Mouse (Mus musculus) intestine, embryonic 16.5 days (tissue): ENCODE results near the gene Hspg2. TPM values are rescaled to one million over a fixed set of nuclear protein-coding genes. Genes with fewer than 3 reads are reported as not detected.

Experiments
- ATAC-seq: fragments of 200-750 bp; cut with Nextera tagmentation; 2 replicates; pipeline ENCODE4 v1.8.0; 2017; ENCODE audit warnings: moderate TSS enrichment, moderate library complexity
- H3K27ac ChIP-seq: fragments of 300-500 bp; sonication (generic); 2 replicates; pipeline ENCODE4 v1.5.1; 2014; ENCODE audit warnings: mild to moderate bottlenecking, low read length
- H3K27me3 ChIP-seq: fragments of 300-500 bp; sonication (generic); replicated peaks from 2 replicates; pipeline ENCODE4 v1.6.1; 2014; ENCODE audit warnings: low read length, control low read depth, mixed read lengths; ENCODE audit not compliant: control insufficient read depth, insufficient read depth
- H3K36me3 ChIP-seq: fragments of 300-500 bp; sonication (generic); 2 replicates; pipeline ENCODE4 v1.6.1; 2014; ENCODE audit warnings: low read length, control low read depth; ENCODE audit not compliant: control insufficient read depth, insufficient read depth
- H3K4me1 ChIP-seq: fragments of 300-500 bp; sonication (generic); 2 replicates; pipeline ENCODE4 v1.6.1; 2014; ENCODE audit warnings: low read length, control low read depth, mixed read lengths; ENCODE audit not compliant: control insufficient read depth, insufficient read depth
- H3K4me2 ChIP-seq: fragments of 300-500 bp; sonication (generic); 2 replicates; pipeline ENCODE4 v1.6.1; 2014; ENCODE audit warnings: low read depth, low read length, control low read depth
- H3K4me3 ChIP-seq: fragments of 300-500 bp; sonication (generic); 2 replicates; pipeline ENCODE4 v1.5.1; 2014; ENCODE audit warnings: mild to moderate bottlenecking, low read length
- H3K9ac ChIP-seq: fragments of 300-500 bp; sonication (generic); 2 replicates; pipeline ENCODE4 v1.6.1; 2014; ENCODE audit warnings: low read depth, low read length
- H3K9me3 ChIP-seq: fragments of 300-500 bp; sonication (generic); 2 replicates; pipeline ENCODE4 v1.6.1; 2016; ENCODE audit warnings: low read length, control low read depth; ENCODE audit not compliant: control insufficient read depth
- WGBS: fragments of 180-500 bp; shearing (Covaris S2); extraction: QIAGEN DNeasy Blood & Tissue Kit; methylation state at CpG from one replicate; pipeline ENCODE4 v1.1.7; 2014; 5-methylcytosine and 5-hydroxymethylcytosine counted together
- polyA plus RNA-seq: library from polyadenylated mRNA; unstranded; fragments of >200 nt; fragmentation: Nextera tagmentation; extraction: Ambion mirVana; gene quantifications from 2 replicates; pipeline ENCODE4 v1.2.1, GENCODE M21; 2015

The Hspg2 gene
- polyA plus RNA-seq, 1 experiment from 2014 or later = 24.5 TPM

DNA sequence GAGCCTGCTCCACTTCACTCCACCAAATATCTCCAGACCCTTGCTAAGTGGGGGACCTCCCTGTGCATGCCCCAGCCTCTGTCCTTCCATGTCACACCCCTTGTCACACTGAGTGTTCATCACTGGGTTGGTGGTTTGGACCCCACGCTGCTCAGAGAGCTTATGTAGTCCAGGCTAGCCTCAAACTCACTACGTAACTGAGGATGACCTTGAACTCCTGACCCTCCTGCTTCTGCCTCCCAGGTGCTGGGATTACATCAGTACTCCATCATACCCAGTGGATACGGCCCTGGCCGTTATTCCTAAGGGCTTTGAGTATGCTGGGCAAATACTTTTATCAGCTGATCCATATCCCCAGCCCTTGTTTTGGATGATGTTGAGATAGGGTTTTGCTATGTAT lies 24.6 kb downstream of the Hspg2 start:
- no peak overlapping the region for H3K4me2 ChIP-seq
- no peaks in the 10 kb centered on the region for H3K9me3 ChIP-seq
- H3K4me3 ChIP-seq = no peak overlapping the region
- ATAC-seq = no peak
- H3K27ac ChIP-seq = no peak overlapping the region
- no peaks in the 10 kb centered on the region for H3K36me3 ChIP-seq
- peaks cover 58% of the 10 kb centered on the region for H3K4me1 ChIP-seq
- H3K9ac ChIP-seq = no peak overlapping the region
- WGBS = 84% methylated on average over 4 of the region's 4 CpGs
- no peaks in the 10 kb centered on the region for H3K27me3 ChIP-seq

DNA sequence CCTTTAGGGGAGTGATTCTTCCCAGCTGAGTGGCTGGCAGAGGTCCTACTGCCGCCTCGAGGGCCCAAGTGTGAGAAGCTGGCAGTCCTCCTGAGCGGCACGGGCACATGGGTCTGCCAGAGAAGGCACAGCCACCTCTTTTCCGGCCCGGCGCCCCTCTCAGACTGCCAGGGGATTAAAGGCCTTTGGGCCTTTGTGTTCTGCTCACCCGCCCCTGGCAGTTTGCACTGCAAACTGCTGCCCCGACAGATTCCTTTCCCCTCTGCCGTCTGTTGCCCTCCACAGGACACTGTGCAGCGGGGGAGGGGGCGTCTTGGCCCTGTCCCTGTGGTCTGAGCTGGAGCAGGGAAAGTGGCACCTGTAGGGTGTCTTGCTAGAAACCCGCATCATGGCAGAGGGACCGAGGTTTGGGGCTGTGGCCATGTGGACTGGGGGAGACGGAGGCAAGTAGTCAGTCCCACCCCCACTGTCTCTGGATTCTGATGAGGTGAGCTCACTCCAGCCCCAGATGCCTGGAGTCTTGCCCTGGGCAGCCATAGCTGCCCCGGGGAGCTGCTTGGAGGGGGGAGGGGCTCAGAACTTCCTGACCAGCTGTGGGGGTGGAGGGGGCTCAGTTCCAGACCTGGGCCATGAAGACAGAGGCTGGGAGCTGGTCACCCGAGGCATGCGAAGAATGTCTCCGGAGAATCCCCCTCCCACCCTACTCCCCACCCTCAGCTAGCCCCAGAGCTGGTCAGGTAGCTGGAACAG lies 26.4 kb downstream of the Hspg2 start:
- Histone ChIP-seq H3K4me3 (no peak overlapping the region), H3K9ac (peak overlapping the region; percentile 62), H3K27ac (peak overlapping the region; percentile 82), H3K9me3 (no peaks in the 10 kb centered on the region), H3K36me3 (no peaks in the 10 kb centered on the region), H3K4me1 (peaks cover 59% of the 10 kb centered on the region), H3K4me2 (no peak overlapping the region), H3K27me3 (no peaks in the 10 kb centered on the region)
- WGBS = 24% methylated on average over 19 of the region's 19 CpGs
- peak; percentile 41 for ATAC-seq

DNA sequence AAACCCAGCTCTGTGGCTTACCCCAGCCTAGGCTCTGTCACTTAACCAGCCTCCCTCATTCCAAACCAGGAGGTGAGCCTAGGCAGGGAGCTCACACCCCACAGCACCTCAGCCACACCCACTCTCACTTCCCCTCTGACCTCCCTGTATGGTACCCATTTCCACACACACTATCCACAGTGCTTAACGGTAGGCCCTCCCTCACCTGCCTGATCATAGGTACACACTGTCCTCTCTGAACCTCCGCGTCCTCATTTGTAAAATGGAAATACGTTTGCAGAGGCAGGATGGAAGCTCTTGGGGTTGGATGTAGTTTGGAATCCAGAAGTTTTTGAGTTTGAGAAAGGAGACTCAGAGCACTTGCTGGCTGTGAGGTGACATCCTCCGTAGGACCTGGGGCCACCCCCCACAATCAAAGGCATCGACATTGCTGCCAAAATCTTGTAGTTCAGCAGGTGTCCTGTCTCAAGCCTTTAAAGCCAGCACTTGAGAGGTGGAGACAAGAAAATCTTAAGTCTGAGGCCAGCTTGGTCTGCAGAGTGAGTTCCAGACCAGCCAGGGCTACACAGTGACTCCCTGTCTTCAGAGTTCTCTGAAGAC lies 27.0 kb downstream of the Hspg2 start:
- Histone ChIP-seq H3K4me3 (no peak overlapping the region), H3K27ac (peak overlapping the region; percentile 82), H3K4me1 (peaks cover 58% of the 10 kb centered on the region), H3K4me2 (no peak overlapping the region), H3K27me3 (no peaks in the 10 kb centered on the region), H3K9ac (no peak overlapping the region), H3K36me3 (no peaks in the 10 kb centered on the region), H3K9me3 (no peaks in the 10 kb centered on the region)
- ATAC-seq = peak; percentile 8; the same call in 1 of the 2 replicates
- 44% methylated on average over 6 of the region's 6 CpGs for WGBS

DNA sequence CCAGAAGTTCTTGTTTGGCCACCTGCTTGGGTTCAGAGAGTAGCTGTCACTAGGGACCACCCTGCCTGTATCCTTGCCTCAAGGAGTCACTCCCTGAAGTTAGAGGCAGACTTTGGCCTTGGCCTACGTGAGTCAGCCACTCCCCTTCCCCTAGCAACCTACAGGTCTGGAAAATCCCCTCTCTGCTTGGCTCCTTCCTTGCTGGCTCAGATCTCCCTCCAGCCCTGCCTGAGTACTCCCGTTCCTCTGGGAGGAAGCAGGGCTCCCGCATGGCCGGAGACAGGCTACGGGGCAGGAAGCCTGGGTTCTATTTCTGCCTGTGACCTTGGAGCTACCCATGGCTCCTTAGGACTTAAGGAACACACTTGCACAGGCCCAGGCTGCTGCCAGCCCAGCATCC lies 28.8 kb downstream of the Hspg2 start:
- peak overlapping the region; percentile 21; the same call in 1 of the 2 replicates for H3K4me2 ChIP-seq
- H3K4me1 ChIP-seq = peaks cover 58% of the 10 kb centered on the region
- H3K27me3 ChIP-seq = no peaks in the 10 kb centered on the region
- WGBS = 41% methylated on average over 5 of the region's 5 CpGs
- H3K9ac ChIP-seq = peak overlapping the region; percentile 44; the same call in 1 of the 2 replicates
- H3K36me3 ChIP-seq = peaks cover 3% of the 10 kb centered on the region; the same call in 1 of the 2 replicates
- peak overlapping the region; percentile 83 for H3K27ac ChIP-seq
- ATAC-seq = peak; percentile 73
- no peak overlapping the region for H3K4me3 ChIP-seq
- H3K9me3 ChIP-seq = no peaks in the 10 kb centered on the region

DNA sequence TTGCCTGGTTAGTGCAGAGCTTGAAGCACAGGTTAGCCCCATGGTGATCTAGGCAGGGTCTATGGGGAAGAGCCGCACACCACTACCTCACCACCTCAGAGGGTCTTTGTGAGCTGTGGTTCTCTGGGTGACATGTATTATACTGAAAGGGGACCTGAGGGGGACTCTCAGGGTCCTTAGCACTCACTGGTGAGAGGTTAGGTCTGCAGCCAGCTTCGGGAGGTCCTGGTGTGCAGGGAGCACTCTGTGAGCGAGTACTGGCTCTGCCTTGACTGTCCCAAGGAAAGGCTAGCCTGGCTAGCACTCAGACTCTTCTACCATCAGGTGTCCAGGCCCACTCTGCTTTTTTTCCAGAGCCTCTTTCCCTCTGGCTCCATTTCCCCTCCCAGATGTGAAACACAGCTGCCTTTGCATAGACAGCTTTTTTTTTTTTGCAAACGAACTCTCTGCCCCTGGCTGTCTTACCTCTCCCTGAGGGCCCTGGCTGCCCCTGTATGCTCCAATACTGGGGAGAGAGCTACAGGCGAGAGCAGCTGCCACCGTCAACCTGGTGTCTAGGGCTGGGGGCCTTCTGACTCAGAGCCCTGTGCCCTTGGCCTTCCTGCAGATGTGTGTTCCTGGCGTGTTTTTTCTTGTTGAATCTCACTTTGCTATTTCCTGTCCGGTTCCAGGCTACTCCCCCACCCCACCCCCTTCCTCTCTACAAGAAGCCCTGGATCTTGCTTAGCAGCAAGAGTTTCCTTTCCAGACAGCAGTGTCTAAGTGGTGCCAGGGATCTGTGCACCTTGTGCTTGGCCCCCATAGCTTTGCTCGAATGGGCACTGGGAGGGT lies 29.5 kb downstream of the Hspg2 start:
- H3K9ac ChIP-seq = peak overlapping the region; percentile 44; the same call in 1 of the 2 replicates
- peak; percentile 18; the same call in 1 of the 2 replicates for ATAC-seq
- peak overlapping the region; percentile 83 for H3K27ac ChIP-seq
- H3K27me3 ChIP-seq = no peaks in the 10 kb centered on the region
- H3K4me1 ChIP-seq = peaks cover 61% of the 10 kb centered on the region
- 34% methylated on average over 9 of the region's 9 CpGs for WGBS
- peaks cover 5% of the 10 kb centered on the region; the same call in 1 of the 2 replicates for H3K36me3 ChIP-seq
- no peaks in the 10 kb centered on the region for H3K9me3 ChIP-seq
- peak overlapping the region; percentile 21; the same call in 1 of the 2 replicates for H3K4me2 ChIP-seq
- no peak overlapping the region for H3K4me3 ChIP-seq

DNA sequence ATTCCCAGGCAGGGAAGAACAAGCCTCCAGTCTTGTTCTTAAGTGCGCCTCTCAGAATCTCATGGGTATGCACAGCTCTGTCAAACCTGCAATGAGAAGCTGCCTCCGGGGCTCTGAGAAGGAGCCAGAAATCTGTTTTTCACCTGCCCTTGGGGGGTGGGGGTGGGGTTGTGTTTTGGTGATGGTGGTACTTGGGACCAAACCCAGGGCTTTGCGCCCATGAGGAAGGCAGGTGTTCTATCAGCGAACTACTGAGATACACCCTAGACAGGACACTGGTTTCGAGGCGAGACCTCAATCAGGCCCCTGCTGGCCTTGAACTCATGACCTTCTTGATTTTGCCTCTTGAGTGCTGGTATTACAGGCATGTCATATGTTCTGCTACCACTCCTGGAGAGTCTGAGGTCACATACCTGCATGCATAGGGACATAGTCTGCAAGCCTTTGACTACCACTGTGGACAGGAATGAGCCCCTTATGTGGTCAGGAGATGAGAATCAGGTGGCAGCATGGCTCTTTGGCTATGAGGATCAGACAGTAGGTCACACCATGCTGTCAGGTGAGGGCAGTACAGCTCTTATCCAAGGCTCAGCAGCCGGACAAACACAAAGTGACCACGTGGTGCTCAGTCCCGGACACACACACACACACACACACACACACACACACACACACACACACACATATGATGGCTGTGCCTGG lies 30.5 kb downstream of the Hspg2 start:
- Histone ChIP-seq H3K4me1 (peaks cover 65% of the 10 kb centered on the region), H3K9ac (0 out of 2 replicates have a peak overlapping the region, but pooled peaks have one; percentile 44), H3K4me2 (no peak overlapping the region), H3K36me3 (peaks cover 9% of the 10 kb centered on the region; the same call in 1 of the 2 replicates), H3K27me3 (no peaks in the 10 kb centered on the region), H3K4me3 (no peak overlapping the region), H3K27ac (peak overlapping the region; percentile 83), H3K9me3 (no peaks in the 10 kb centered on the region)
- WGBS = 85% methylated on average over 9 of the region's 9 CpGs
- ATAC-seq = no peak

DNA sequence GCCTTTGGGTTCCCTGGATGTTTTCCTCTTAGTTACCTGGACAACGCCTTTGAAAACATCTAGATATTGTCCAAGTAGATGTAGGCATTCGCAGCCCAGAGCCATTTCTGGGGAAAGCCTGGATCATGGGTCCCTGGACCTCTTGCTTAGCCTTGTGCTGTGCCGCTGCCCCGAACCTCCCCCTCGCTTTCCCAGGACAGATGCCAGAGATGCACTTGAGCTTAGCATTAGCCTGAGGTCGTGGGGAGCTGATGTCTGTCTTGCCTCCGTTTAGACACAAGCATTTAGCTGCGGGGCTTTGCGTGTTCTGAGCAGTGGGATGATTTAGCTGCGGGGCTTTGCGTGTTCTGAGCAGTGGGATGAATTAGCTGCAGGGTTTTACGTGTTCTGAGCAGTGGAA lies 31.6 kb downstream of the Hspg2 start:
- Histone ChIP-seq H3K9me3 (no peaks in the 10 kb centered on the region), H3K9ac (no peak overlapping the region), H3K27me3 (no peaks in the 10 kb centered on the region), H3K4me3 (no peak overlapping the region), H3K36me3 (peaks cover 9% of the 10 kb centered on the region; the same call in 1 of the 2 replicates), H3K4me1 (peaks cover 54% of the 10 kb centered on the region), H3K27ac (no peak overlapping the region), H3K4me2 (no peak overlapping the region)
- ATAC-seq = no peak
- WGBS = 65% methylated on average over 12 of the region's 12 CpGs

DNA sequence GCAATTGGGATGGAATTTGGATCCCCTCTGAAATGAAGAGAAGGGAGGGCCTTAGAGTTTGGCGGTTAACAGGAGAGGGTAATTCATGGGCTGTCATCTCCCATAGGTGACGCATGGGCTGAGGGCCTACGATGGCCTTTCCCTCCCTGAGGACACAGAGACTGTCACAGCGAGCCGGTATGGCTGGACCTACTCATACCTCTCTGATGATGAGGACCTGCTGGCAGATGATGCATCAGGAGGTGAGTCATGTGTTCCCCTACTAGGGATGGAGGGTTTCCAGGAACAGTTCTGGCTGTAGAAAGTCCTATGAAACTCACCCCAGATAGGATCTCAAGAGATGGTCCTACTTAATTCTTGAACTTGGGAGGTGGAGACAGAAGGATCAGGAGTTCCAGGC lies 32.4 kb downstream of the Hspg2 start:
- ATAC-seq = no peak
- H3K9me3 ChIP-seq = no peaks in the 10 kb centered on the region
- 91% methylated on average over 5 of the region's 5 CpGs for WGBS

More for the DNA sequence above, 32.4 kb downstream of the Hspg2 start:
- Histone ChIP-seq H3K9ac (no peak overlapping the region), H3K4me2 (no peak overlapping the region), H3K4me1 (peaks cover 49% of the 10 kb centered on the region), H3K27ac (peak overlapping the region; percentile 6; the same call in 1 of the 2 replicates), H3K36me3 (peaks cover 9% of the 10 kb centered on the region; the same call in 1 of the 2 replicates), H3K4me3 (no peak overlapping the region), H3K27me3 (no peaks in the 10 kb centered on the region)
